Mouse (Mus musculus): ENCODE data around the gene Usp20. TPM values are rescaled to one million over a fixed set of nuclear protein-coding genes. Genes with fewer than 3 reads are reported as not detected.
"Not testable (repeated sequence)": the region's sequence is repeated elsewhere in the genome, so short reads cannot be mapped to it uniquely, and the experiment has no call there.

Gene Usp20
- polyA plus RNA-seq (2016; fragmentation: Nextera tagmentation; extraction: Ambion mirVana): 18.5 and 20.6 TPM in 2 replicates

DNA sequence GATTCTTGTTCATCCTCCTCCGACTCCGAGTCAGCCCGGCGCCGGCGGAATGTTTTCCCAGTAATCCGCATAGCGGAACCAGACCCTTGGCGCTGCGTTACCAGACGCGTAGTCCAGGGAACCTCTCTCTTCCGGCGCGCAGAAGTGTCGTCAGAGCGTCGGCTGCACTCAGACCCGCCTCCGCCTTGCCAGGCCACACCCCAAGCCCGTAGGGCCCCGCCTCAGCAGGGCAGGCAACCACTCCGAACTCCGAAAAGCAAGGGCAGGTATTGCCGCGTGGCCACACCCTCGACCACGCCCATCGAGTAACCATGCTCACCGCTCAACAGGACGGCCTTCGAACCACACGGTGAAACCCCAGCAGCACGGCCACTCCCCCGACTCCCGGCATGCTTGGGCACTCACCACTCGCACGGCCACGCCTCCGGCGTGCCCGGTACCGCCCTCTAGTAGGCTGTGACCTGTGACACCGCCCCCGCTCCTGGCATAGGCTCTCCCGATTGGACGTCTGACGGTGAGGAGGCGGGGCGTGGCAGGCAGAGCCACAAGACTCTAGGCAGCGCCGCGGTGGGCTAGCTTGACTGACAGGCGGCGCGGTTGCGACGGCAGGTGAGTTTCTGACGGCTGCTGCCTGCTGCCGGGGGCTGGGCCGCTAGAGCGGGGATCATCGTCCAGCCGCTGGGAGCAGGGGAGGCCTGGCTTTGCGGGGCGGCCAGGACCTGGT is at the start of gene Usp20, which contains the start of gene BC005624:
Gene Usp20, plus strand, starts transcription at position 490 of the 724 bp plus-strand sequence.
Gene BC005624, minus strand, starts transcription at position 412 of the 724 bp plus-strand sequence.
- peaks cover 34% of the 10 kb centered on the region for H3K36me3 ChIP-seq
- 0 out of 2 replicates have a peak within 1 kb of the TSS, but pooled peaks have one; percentile 23 for H3K27ac ChIP-seq
- peak; percentile 99 for ATAC-seq (ENCODE audit: insufficient number of reproducible peaks, insufficient read depth, low FRiP score, low TSS enrichment, low read depth)
- H3K9ac ChIP-seq (replicated peaks): peak within 1 kb of the TSS; percentile 60
- no peaks in the 10 kb centered on the region for H3K9me3 ChIP-seq
- H3K4me3 ChIP-seq (replicated peaks): peak within 1 kb of the TSS; percentile 83
- H3K27me3 ChIP-seq: no peaks in the 10 kb centered on the region
- H3K4me2 ChIP-seq: peak within 1 kb of the TSS; percentile 67
- under 1% methylated on average over 66 of the region's 66 CpGs for WGBS
- peaks cover 28% of the 10 kb centered on the region for H3K4me1 ChIP-seq (replicated peaks)

DNA sequence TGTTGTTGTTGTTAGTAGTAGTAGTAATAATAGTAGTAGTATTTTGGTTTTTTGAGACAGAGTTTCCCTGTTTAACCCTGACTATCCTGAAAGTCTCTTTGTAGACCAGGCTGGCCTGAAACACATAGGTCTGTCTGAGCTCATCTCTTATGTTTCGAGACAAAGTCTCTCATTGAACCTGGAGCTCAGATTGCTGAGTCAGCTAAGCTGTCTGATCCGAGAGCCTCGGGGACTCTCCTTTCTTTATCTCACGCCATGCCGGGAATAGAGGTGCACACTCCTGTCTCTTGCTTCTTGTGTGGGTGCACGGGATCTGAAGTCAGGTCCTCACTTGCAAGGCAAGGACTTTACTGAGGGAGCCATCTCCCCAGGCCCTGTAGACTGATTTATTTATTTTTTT is 49.0 kb upstream of the Usp20 start:
- no peaks in the 10 kb centered on the region for H3K36me3 ChIP-seq
- no peaks in the 10 kb centered on the region for H3K9me3 ChIP-seq
- H3K4me2 ChIP-seq: no peak overlapping the region
- 82% methylated on average over 6 of the region's 6 CpGs for WGBS
- H3K27ac ChIP-seq: no peak overlapping the region
- H3K4me3 ChIP-seq (replicated peaks): no peak overlapping the region
- ATAC-seq (ENCODE audit: insufficient number of reproducible peaks, insufficient read depth, low FRiP score, low TSS enrichment, low read depth): no peak
- no peaks in the 10 kb centered on the region for H3K27me3 ChIP-seq
- peaks cover 16% of the 10 kb centered on the region for H3K4me1 ChIP-seq (replicated peaks)
- H3K9ac ChIP-seq (replicated peaks): no peak overlapping the region

DNA sequence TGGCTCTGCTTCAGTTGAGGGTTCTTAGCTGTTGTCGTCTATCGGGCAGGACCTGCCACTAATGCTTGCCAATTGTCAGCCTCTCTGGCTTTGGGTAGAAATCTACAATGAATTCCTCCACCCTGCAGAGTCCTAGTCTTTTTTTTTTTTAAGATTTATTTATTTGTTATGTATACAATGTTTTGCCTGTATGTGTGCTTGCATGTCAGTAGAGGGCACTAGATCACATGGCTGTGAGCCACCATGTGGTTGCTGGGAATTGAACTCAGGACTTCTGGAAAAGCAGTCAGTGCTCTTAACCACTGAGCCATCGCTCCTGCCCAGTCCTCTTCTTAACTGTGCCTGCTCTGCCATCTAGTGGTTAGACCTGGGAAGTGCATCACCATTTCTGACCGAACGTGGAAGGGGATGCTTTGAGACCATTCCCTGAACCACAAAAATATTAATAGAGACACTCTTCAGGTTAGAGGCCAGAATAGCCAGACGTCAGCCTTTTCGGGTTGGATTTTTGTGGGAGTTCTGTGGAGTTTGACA is 48.1 kb upstream of the Usp20 start:
- Histone ChIP-seq H3K9me3 (no peaks in the 10 kb centered on the region), H3K36me3 (no peaks in the 10 kb centered on the region), H3K4me3 (replicated peaks) (no peak overlapping the region)

DNA sequence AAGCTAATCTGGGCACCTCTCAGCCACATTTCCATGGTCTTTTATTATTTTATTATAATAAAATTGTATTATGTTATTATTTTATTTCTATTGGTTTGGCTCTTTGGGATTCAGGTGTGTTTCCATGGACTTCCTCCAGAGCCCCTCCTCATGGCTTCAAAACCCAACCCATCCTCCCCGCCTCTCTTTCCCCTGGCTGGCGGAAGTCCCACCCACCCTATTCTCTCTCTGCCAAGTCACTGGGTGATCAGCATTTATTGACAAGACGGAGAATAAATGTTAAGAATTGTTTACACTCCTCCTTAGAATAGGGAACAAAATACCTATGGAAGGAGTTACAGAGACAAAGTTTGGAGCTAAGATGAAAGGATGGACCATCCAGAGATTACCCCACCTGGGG is 45.3 kb upstream of the Usp20 start:
- H3K4me3 ChIP-seq (replicated peaks): no peak overlapping the region
- no peak for ATAC-seq (ENCODE audit: insufficient number of reproducible peaks, insufficient read depth, low FRiP score, low TSS enrichment, low read depth)
- H3K27ac ChIP-seq: no peak overlapping the region
- no peaks in the 10 kb centered on the region for H3K36me3 ChIP-seq
- WGBS: 78% methylated on average over 3 of the region's 3 CpGs
- H3K9ac ChIP-seq (replicated peaks): no peak overlapping the region
- H3K4me1 ChIP-seq (replicated peaks): no peaks in the 10 kb centered on the region
- no peaks in the 10 kb centered on the region for H3K9me3 ChIP-seq
- H3K4me2 ChIP-seq: no peak overlapping the region
- H3K27me3 ChIP-seq: no peaks in the 10 kb centered on the region

More for the DNA sequence above, 48.1 kb upstream of the Usp20 start:
- Histone ChIP-seq H3K4me2 (no peak overlapping the region), H3K9ac (replicated peaks) (no peak overlapping the region), H3K27me3 (no peaks in the 10 kb centered on the region), H3K27ac (no peak overlapping the region), H3K4me1 (replicated peaks) (peaks cover 10% of the 10 kb centered on the region; the same call in 1 of the 2 replicates)
- 25% methylated on average over 7 of the region's 7 CpGs for WGBS
- ATAC-seq (ENCODE audit: insufficient number of reproducible peaks, insufficient read depth, low FRiP score, low TSS enrichment, low read depth): no peak

DNA sequence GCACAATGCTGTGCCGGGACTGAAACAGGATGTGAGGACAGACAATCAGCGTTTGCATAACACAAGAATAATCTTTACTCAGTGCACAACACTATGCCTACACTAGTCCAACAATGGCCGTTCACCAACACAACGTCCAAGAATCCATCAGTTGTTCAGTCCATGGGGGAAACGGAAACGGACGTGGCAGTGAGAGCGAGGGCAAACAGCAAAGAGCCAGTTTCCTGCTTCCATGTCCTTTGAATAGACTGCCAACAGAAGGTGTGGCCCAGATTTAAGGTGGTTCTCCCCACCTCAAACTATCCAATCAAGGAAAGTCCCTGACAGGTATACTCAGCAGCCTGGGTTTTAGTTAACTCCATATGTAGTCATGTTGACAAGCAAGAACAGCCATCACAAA is 44.3 kb upstream of the Usp20 start:
- Histone ChIP-seq H3K9me3 (no peaks in the 10 kb centered on the region), H3K4me3 (replicated peaks) (no peak overlapping the region), H3K27ac (no peak overlapping the region), H3K4me2 (no peak overlapping the region), H3K4me1 (replicated peaks) (no peaks in the 10 kb centered on the region), H3K36me3 (no peaks in the 10 kb centered on the region), H3K9ac (replicated peaks) (no peak overlapping the region), H3K27me3 (no peaks in the 10 kb centered on the region)
- whole genome bisulfite sequencing: 89% methylated on average over 8 of the region's 8 CpGs
- ATAC-seq (ENCODE audit: insufficient number of reproducible peaks, insufficient read depth, low FRiP score, low TSS enrichment, low read depth): no peak

DNA sequence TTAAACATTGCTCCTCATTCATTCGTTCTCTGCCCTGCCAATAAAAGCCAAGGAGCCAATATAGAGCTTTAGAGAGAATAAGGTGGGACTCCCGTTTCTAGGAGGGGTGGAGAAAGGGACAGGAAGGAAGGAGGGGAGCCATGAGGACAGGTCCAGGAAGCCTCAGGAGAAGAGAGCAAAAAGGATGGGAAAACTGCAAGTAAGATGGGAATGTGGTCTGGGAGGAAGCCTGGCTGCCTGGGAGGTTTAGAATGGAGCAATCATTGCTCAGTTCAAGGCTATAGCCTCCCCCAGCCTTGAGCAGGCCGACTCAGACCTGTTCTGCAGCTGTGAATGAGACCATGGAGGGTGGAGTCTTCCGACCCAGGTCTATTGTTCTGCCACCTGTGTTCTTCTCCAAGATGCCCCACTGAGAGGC is 43.5 kb upstream of the Usp20 start:
- H3K36me3 ChIP-seq: no peaks in the 10 kb centered on the region
- H3K27ac ChIP-seq: no peak overlapping the region
- no peak overlapping the region for H3K9ac ChIP-seq (replicated peaks)
- no peak for ATAC-seq (ENCODE audit: insufficient number of reproducible peaks, insufficient read depth, low FRiP score, low TSS enrichment, low read depth)
- H3K4me1 ChIP-seq (replicated peaks): no peaks in the 10 kb centered on the region
- no peak overlapping the region for H3K4me3 ChIP-seq (replicated peaks)
- no peaks in the 10 kb centered on the region for H3K27me3 ChIP-seq
- no peak overlapping the region for H3K4me2 ChIP-seq
- WGBS: 54% methylated on average over 4 of the region's 4 CpGs
- H3K9me3 ChIP-seq: no peaks in the 10 kb centered on the region

DNA sequence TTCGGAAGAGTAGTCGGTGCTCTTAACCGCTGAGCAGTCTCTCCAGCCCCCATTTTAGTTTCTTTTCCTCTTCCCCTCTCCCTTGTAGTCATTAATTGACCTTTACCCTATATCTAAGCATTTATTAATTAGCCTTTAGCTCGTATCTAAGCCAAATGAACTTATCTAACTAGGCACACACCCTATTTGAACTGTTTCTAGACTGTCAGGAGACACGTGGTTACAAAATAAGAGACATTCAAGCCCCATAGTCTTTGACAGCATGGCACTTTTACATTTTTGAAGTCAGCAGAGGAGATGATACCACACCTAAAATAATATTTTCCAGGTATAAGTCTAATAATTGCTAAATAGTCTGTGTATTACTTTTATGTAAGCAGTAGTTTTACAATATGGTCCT is 40.5 kb upstream of the Usp20 start:
- WGBS: 87% methylated on average over 5 of the region's 5 CpGs
- ATAC-seq (ENCODE audit: insufficient number of reproducible peaks, insufficient read depth, low FRiP score, low TSS enrichment, low read depth): no peak
- no peak overlapping the region for H3K9ac ChIP-seq (replicated peaks)
- H3K27me3 ChIP-seq: no peaks in the 10 kb centered on the region
- H3K4me2 ChIP-seq: no peak overlapping the region
- H3K9me3 ChIP-seq: no peaks in the 10 kb centered on the region
- H3K36me3 ChIP-seq: no peaks in the 10 kb centered on the region
- H3K4me3 ChIP-seq (replicated peaks): no peak overlapping the region
- no peak overlapping the region for H3K27ac ChIP-seq
- no peaks in the 10 kb centered on the region for H3K4me1 ChIP-seq (replicated peaks)

DNA sequence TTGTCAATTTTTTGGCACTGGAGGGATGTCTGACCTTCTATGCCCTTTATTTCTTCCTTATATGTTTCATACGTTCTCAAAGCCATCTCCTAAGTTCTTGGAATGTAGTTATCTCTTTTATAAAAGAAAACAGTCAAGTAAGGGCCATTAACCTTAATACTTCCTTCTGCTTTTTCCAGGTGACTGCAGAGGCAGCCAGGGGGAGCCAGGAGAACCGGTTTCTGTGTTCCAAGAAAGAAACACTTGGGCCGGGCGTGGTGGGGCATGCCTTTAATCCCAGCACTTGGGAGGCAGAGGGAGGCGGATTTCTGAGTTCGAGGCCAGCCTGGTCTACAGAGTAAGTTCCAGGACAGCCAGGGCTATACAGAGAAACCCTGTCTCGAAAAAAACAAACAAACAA is 40.0 kb upstream of the Usp20 start:
- H3K36me3 ChIP-seq; H3K4me2 ChIP-seq; H3K9me3 ChIP-seq; ATAC-seq (ENCODE audit: insufficient number of reproducible peaks, insufficient read depth, low FRiP score, low TSS enrichment, low read depth); H3K4me3 ChIP-seq (replicated peaks); H3K9ac ChIP-seq (replicated peaks); H3K27ac ChIP-seq; H3K4me1 ChIP-seq (replicated peaks); H3K27me3 ChIP-seq: not testable (repeated sequence)
- WGBS: 47% methylated on average over 7 of the region's 7 CpGs

DNA sequence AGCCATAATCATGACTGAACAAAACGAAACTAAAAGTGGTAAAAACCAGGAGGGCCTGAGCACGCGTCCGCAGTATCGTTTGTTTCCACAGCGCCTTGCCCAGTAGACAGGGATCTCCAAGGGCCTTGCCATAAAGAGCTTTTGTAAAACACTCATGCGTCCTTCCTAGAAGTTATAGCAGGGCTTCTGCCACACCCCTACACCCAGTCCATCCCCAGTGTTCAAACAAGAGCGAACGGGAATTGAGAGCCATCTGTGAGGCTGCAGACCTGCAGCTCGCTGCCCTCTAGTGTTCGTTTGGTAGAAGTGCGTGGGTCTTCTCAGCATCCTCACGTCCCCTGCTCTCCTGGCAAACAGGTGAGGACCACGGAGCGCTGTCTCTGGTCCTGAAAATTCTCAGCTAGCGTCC is 39.5 kb upstream of the Usp20 start:
- Histone ChIP-seq H3K27ac (no peak overlapping the region), H3K4me1 (replicated peaks) (no peaks in the 10 kb centered on the region), H3K9me3 (no peaks in the 10 kb centered on the region), H3K36me3 (no peaks in the 10 kb centered on the region), H3K27me3 (no peaks in the 10 kb centered on the region), H3K4me3 (replicated peaks) (peak overlapping the region; percentile 8; the same call in 1 of the 2 replicates), H3K4me2 (peak overlapping the region; percentile 22), H3K9ac (replicated peaks) (no peak overlapping the region)
- peak; percentile 61 for ATAC-seq (ENCODE audit: insufficient number of reproducible peaks, insufficient read depth, low FRiP score, low TSS enrichment, low read depth)
- 30% methylated on average over 16 of the region's 16 CpGs for WGBS

DNA sequence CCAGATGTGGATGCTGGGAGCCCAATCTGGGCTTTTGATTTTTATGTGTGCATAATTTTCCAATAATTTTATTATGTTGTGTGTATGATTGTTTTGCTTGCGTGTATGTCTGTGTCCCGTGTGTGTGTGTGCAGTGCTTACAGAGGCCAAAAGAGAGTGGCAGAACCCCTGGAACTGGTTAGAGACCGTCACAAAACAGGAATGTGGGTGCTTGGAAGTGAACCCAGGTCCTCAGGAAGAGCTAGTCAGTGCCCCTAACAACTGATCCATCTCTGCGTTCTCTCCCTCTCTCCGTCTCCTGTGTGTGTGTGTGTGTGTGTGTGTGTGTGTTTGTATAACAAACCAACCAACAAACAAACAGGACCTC is 29.6 kb upstream of the Usp20 start:
- Histone ChIP-seq H3K9me3 (no peaks in the 10 kb centered on the region), H3K4me2 (peak overlapping the region; percentile 89), H3K9ac (replicated peaks) (peak overlapping the region; percentile 78; the same call in 1 of the 2 replicates), H3K36me3 (peaks cover 29% of the 10 kb centered on the region), H3K27me3 (no peaks in the 10 kb centered on the region), H3K4me3 (replicated peaks) (peak overlapping the region; percentile 91), H3K4me1 (replicated peaks) (peaks cover 27% of the 10 kb centered on the region), H3K27ac (peak overlapping the region; percentile 87)
- 31% methylated on average over 5 of the region's 5 CpGs for WGBS
- ATAC-seq (ENCODE audit: insufficient number of reproducible peaks, insufficient read depth, low FRiP score, low TSS enrichment, low read depth): no peak

DNA sequence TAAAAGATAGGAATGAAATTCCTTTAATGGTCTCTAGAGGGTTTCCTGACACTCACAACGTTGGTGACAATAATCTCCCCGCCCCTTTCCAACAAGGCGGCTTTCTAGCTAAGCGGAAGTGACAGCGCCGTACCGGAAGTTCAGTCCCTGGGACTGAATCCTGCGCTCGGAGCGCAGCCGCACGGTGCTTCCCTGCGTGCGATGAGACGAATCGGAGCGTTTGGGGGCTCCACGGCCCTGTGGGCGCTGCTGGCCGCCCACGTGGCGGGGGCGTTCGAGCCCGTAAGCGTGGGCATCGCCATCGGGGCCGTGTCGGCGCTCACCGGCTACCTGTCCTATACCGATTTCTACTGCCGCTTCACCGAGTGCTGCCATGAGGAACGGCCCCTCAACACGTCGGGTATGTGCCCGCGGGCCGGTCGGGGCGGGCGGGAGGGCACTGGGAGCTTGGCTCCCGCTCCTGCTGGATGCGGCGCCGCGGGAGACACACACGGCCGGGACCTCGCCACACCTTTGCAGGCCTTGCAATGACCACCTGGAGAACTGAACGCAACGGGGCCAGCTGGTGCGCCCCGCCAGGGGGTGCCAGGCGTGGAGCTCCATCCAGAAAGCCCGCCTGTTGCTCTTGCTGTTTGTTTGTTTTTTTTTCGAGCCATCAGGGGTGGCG is 29.1 kb upstream of the Usp20 start, which contains the start of gene Tor1b:
Gene Tor1b, plus strand, starts transcription at position 136 of the 667 bp plus-strand sequence.
- H3K4me2 ChIP-seq: peak within 1 kb of the TSS; percentile 89
- H3K9me3 ChIP-seq: no peaks in the 10 kb centered on the region
- H3K27ac ChIP-seq: peak within 1 kb of the TSS; percentile 87
- peak; percentile 66; the same call in 1 of the 2 replicates for ATAC-seq (ENCODE audit: insufficient number of reproducible peaks, insufficient read depth, low FRiP score, low TSS enrichment, low read depth)
- H3K4me1 ChIP-seq (replicated peaks): peaks cover 27% of the 10 kb centered on the region
- peak within 1 kb of the TSS; percentile 78 for H3K9ac ChIP-seq (replicated peaks)
- H3K36me3 ChIP-seq: peaks cover 34% of the 10 kb centered on the region
- WGBS: under 1% methylated on average over 60 of the region's 60 CpGs
- H3K4me3 ChIP-seq (replicated peaks): peak within 1 kb of the TSS; percentile 91
- H3K27me3 ChIP-seq: no peaks in the 10 kb centered on the region
